ENCODE assay signal across 21 mouse cellular contexts in genomic region chrX:18402296-18402695, GRCm38 (mm10). TPM values are rescaled to one million over a fixed set of nuclear protein-coding genes. Genes with fewer than 3 reads are reported as not detected.
A peak's percentile ranks its signal among the peaks of the same experiment; 100 is the strongest.
DNase-seq lines count a peak whose midpoint lies in the region; ATAC-seq and TF ChIP-seq lines count a peak whose summit lies in the region.
"Had no signal": no experiment of that assay in that cellular context is flagged by ENCODE, and none has a peak within 500 bp of the region (broad histone marks: within the 10 kb centered on the region; RNA-seq: fewer than 3 reads in every experiment).

No protein-coding gene starts in this region.

- peak; percentile 2 for DNase-seq in kidney, adult 9 months
- DNase-seq in kidney, postnatal 14 days = no peak
- peak; percentile 46 for DNase-seq in R1 (ENCODE audit: low read depth, low spot score)
- peak; percentile 8 for DNase-seq in skeletal muscle tissue, adult 2 months (ENCODE audit: low read depth, low spot score)
- DNase-seq in midbrain, postnatal 0 days (ENCODE audit: low spot score) = no peak
- DNase-seq in layer of hippocampus, adult 11-12 months (ENCODE audit: low spot score) = no peak
- DNase-seq: adrenal gland, postnatal 14 days; cerebellum, adult 8-10 months; cerebellum, postnatal 36 days; gastrocnemius, postnatal 14 days; heart, postnatal 36 days; right cerebral cortex, adult 18-20 months; right cerebral cortex, postnatal 4 days had no signal

- peak overlapping the region; percentile 48 for H3K4me3 ChIP-seq in ES-Bruce4 (ENCODE audit: low read depth, low read length)
- no peak overlapping the region for H3K4me3 ChIP-seq in midbrain, postnatal 0 days (ENCODE audit: low read depth, low read length)
- H3K4me3 ChIP-seq: forebrain, embryonic 15.5 days; hindbrain, embryonic 13.5 days; kidney, embryonic 15.5 days; midbrain, embryonic 10.5 days had no signal

- no peak for TF ChIP-seq EP300 in ES-Bruce4 (IDR thresholded peaks at IDR 0.05; ENCODE audit: insufficient read depth, low read depth, low read length)

- no peaks in the 10 kb centered on the region for H3K36me3 ChIP-seq in ES-Bruce4 (ENCODE audit: control insufficient read depth, insufficient read depth, low read length, poor library complexity, severe bottlenecking)
- no peaks in the 10 kb centered on the region for H3K36me3 ChIP-seq in midbrain, postnatal 0 days (ENCODE audit: insufficient read depth, low read length)
- H3K36me3 ChIP-seq: forebrain, embryonic 15.5 days; hindbrain, embryonic 13.5 days; kidney, embryonic 15.5 days; midbrain, embryonic 10.5 days had no signal

- no peaks in the 10 kb centered on the region for H3K9me3 ChIP-seq in ES-Bruce4 (replicated peaks; ENCODE audit: control insufficient read depth, insufficient read depth, low read length, poor library complexity, severe bottlenecking)
- no peaks in the 10 kb centered on the region for H3K9me3 ChIP-seq in midbrain, postnatal 0 days (ENCODE audit: low read length)
- H3K9me3 ChIP-seq: forebrain, embryonic 15.5 days; hindbrain, embryonic 13.5 days; kidney, embryonic 15.5 days; midbrain, embryonic 10.5 days had no signal

- WGBS in midbrain, postnatal 0 days = 63% methylated on average over 10 of the region's 10 CpGs

- no peaks in the 10 kb centered on the region for H3K27me3 ChIP-seq in ES-Bruce4 (ENCODE audit: control insufficient read depth, insufficient read depth, low read length, poor library complexity, severe bottlenecking)
- no peaks in the 10 kb centered on the region for H3K27me3 ChIP-seq in midbrain, postnatal 0 days (ENCODE audit: insufficient read depth, low read length)
- H3K27me3 ChIP-seq: forebrain, embryonic 15.5 days; hindbrain, embryonic 13.5 days; kidney, embryonic 15.5 days had no signal

- no peak for ATAC-seq in midbrain, postnatal 0 days (ENCODE audit: low FRiP score)
- ATAC-seq: forebrain, embryonic 15.5 days; midbrain, embryonic 16.5 days had no signal

- no peak overlapping the region for H3K27ac ChIP-seq in ES-Bruce4 (ENCODE audit: insufficient read depth, low read length)
- no peak overlapping the region for H3K27ac ChIP-seq in midbrain, postnatal 0 days (ENCODE audit: low read depth, low read length)
- H3K27ac ChIP-seq: forebrain, embryonic 15.5 days; hindbrain, embryonic 13.5 days; kidney, embryonic 15.5 days; midbrain, embryonic 10.5 days had no signal

- no peak overlapping the region for H3K9ac ChIP-seq in ES-Bruce4 (ENCODE audit: low read depth, poor library complexity, severe bottlenecking)
- H3K9ac ChIP-seq in midbrain, postnatal 0 days (replicated peaks; ENCODE audit: low read length, poor library complexity, severe bottlenecking) = no peak overlapping the region
- H3K9ac ChIP-seq: forebrain, embryonic 15.5 days; hindbrain, embryonic 13.5 days; kidney, embryonic 15.5 days had no signal

- no peak for TF ChIP-seq POLR2A in ES-Bruce4 (IDR thresholded peaks at IDR 0.05; ENCODE audit: insufficient read depth, low read length)

- no peaks in the 10 kb centered on the region for H3K4me1 ChIP-seq in ES-Bruce4 (ENCODE audit: control insufficient read depth, insufficient read depth, low read length)
- no peaks in the 10 kb centered on the region for H3K4me1 ChIP-seq in midbrain, postnatal 0 days (ENCODE audit: insufficient read depth, low read length)
- H3K4me1 ChIP-seq: forebrain, embryonic 15.5 days; hindbrain, embryonic 13.5 days; kidney, embryonic 15.5 days; midbrain, embryonic 10.5 days had no signal

- TF ChIP-seq CTCF in ES-Bruce4 (IDR thresholded peaks at IDR 0.05; ENCODE audit: low read depth, low read length) = no peak
- TF ChIP-seq CTCF in midbrain, postnatal 0 days (IDR thresholded peaks at IDR 0.05) = no peak

- H3K4me2 ChIP-seq in midbrain, postnatal 0 days (ENCODE audit: low read depth, low read length, poor library complexity, severe bottlenecking) = no peak overlapping the region
- H3K4me2 ChIP-seq: forebrain, embryonic 15.5 days; hindbrain, embryonic 13.5 days; kidney, embryonic 15.5 days; liver, embryonic 11.5 days had no signal

RNA-seq across cellular contexts. Expression of gene 4930578C19Rik, which starts 58.9 kb away (rescaled TPM):
- not detected in 2 replicates for polyA plus RNA-seq in ES-Bruce4 (2011; ENCODE audit: insufficient read depth, insufficient read length, low read depth, missing spikeins)
- 0.90 and 2.0 TPM in 2 replicates for total RNA-seq in midbrain, postnatal 0 days (2014; rRNA removed)
- 0.47 and 0.90 TPM in 2 replicates for polyA plus RNA-seq in midbrain, postnatal 0 days (2015; fragmentation: Nextera tagmentation; extraction: Ambion mirVana)
- polyA plus RNA-seq: C2C12; liver, embryonic 11.5 days had no signal

Comparison
In these comparisons a context has a peak if more than half of its experiments do, and no peak if none do; other contexts are left out.
1. DNase-seq: peak in kidney, adult 9 months (single experiment), R1 (single experiment) and skeletal muscle tissue, adult 2 months (single experiment); none in kidney, postnatal 14 days (single experiment), midbrain, postnatal 0 days (single experiment) and layer of hippocampus, adult 11-12 months (single experiment).